Comparison of ENCODE assay signal across 8 mouse cellular contexts in genomic region chr6:83866954-83867597, GRCm38 (mm10). TPM values are rescaled to one million over a fixed set of nuclear protein-coding genes. Genes with fewer than 3 reads are reported as not detected.
A peak's percentile ranks its signal among the peaks of the same experiment; 100 is the strongest.
DNase-seq lines count a peak whose midpoint lies in the region; ATAC-seq lines count a peak whose summit lies in the region.

TSS of gene Zfp638 (plus strand) at chr6:83867109.

- under 1% methylated on average over 46 of the region's 50 CpGs for WGBS in hindbrain, embryonic 13.5 days

- peaks cover 13% of the 10 kb centered on the region for H3K27me3 ChIP-seq in hindbrain, embryonic 13.5 days

- peak; percentile 98 for ATAC-seq in hindbrain, embryonic 13.5 days (ENCODE audit: low FRiP score)

- peak within 1 kb of the TSS; percentile 68 for H3K4me3 ChIP-seq in hindbrain, embryonic 13.5 days

- peak within 1 kb of the TSS; percentile 55 for H3K27ac ChIP-seq in hindbrain, embryonic 13.5 days

- no peaks in the 10 kb centered on the region for H3K9me3 ChIP-seq in hindbrain, embryonic 13.5 days

- H3K4me1 ChIP-seq in hindbrain, embryonic 13.5 days (replicated peaks) = peaks cover 11% of the 10 kb centered on the region

- peak within 1 kb of the TSS; percentile 70 for H3K9ac ChIP-seq in hindbrain, embryonic 13.5 days

- no peaks in the 10 kb centered on the region for H3K36me3 ChIP-seq in hindbrain, embryonic 13.5 days

- peak; percentile 92 for DNase-seq in NIH3T3 (ENCODE audit: low read depth)
- peak; percentile 97 for DNase-seq in cerebellum, postnatal 10 days
- DNase-seq in frontal cortex, postnatal 14 days (ENCODE audit: low spot score in 2 of 2) = peak; percentile 84 to 95
- DNase-seq in layer of hippocampus, postnatal 25 days (ENCODE audit: extremely low spot score in 1 of 2, low spot score in 1 of 2) = peak; percentile 89 to 90
- DNase-seq in lung, postnatal 25 days (ENCODE audit: low spot score) = peak; percentile 95
- DNase-seq in retina, embryonic 14.5 days (ENCODE audit: low spot score) = peak; percentile 95
- DNase-seq in thymus, postnatal 4 days = peak; percentile 95

- peak within 1 kb of the TSS; percentile 98 for H3K4me2 ChIP-seq in hindbrain, embryonic 13.5 days

RNA-seq across cellular contexts. Expression of gene Zfp638, which starts in this region (rescaled TPM):
- polyA plus RNA-seq in hindbrain, embryonic 13.5 days (2015; fragmentation: Nextera tagmentation; extraction: Ambion mirVana) = 87.8 and 88.9 TPM in 2 replicates
- 100 to 1,000 TPM; 123 to 138 TPM for total RNA-seq in layer of hippocampus, postnatal 25 days (2021)

Comparison
In these comparisons a context has a peak if more than half of its experiments do, and no peak if none do; other contexts are left out.
1. Peak in every context shown above with its lines: DNase-seq, ATAC-seq, H3K4me3 ChIP-seq and H3K27ac ChIP-seq.